In the genomic region with DNA sequence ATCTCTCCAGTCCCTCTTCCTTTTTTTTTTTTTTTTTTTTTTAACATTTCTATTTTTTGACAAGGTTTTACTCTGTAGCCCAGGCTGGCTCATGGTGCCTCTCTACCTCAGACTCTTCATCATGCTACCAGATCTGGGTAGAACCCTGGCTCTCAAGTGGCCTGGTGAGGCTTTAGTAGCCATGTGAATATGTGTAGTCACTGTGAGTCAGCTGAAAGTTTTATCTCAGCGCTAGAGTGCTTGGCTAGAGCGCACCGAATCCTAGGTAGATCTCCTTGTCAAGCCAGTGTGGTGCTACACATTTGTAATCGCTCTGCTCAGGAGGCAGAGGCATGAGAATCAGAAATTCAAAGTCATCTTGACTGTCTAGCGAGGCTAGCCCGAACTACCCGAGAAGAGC, we compare ENCODE assay signal across 22 mouse cellular contexts. TPM values are rescaled to one million over a fixed set of nuclear protein-coding genes. Genes with fewer than 3 reads are reported as not detected.
DNase-seq lines count a peak whose midpoint lies in the region; ATAC-seq and TF ChIP-seq lines count a peak whose summit lies in the region.
"Had no signal": no experiment of that assay in that cellular context is flagged by ENCODE, and none has a peak within 500 bp of the region (broad histone marks: within the 10 kb centered on the region; RNA-seq: fewer than 3 reads in every experiment).

No protein-coding gene starts in this region.

- H3K27ac ChIP-seq in ES-E14 (ENCODE audit: insufficient read depth, low read depth, low read length, poor library complexity, severe bottlenecking), result no peak overlapping the region
- peak overlapping the region; percentile 53 for H3K27ac ChIP-seq in MEL (ENCODE audit: control insufficient read depth, low read depth, low read length)
- peak overlapping the region; percentile 75 for H3K27ac ChIP-seq in liver, embryonic 16.5 days (ENCODE audit: low read length)
- H3K27ac ChIP-seq in hindbrain, embryonic 11.5 days (ENCODE audit: low read depth, low read length), result no peak overlapping the region
- H3K27ac ChIP-seq: forebrain, embryonic 15.5 days; limb, embryonic 12.5 days; midbrain, embryonic 10.5 days had no signal

- TF ChIP-seq RAD21 in MEL (IDR thresholded peaks at IDR 0.05; ENCODE audit: low read depth, low read length), result no peak

- H3K9ac ChIP-seq in ES-E14 (ENCODE audit: insufficient read depth, low read depth, low read length, poor library complexity, severe bottlenecking) (no peak overlapping the region), MEL (ENCODE audit: control insufficient read depth, low read depth, low read length, poor library complexity, severe bottlenecking) (peak overlapping the region; percentile 27; the same call in 1 of the 2 replicates)
- no peak overlapping the region for H3K9ac ChIP-seq in liver, embryonic 16.5 days (ENCODE audit: low read depth, low read length)
- H3K9ac ChIP-seq in hindbrain, embryonic 11.5 days (ENCODE audit: low read depth, low read length), result no peak overlapping the region
- H3K9ac ChIP-seq: forebrain, embryonic 15.5 days; limb, embryonic 12.5 days; lung, embryonic 14.5 days had no signal

- 35% methylated on average over 7 of the region's 7 CpGs for WGBS in liver, embryonic 16.5 days (ENCODE audit: insufficient replicate concordance)
- WGBS in hindbrain, embryonic 11.5 days, result 89% methylated on average over 7 of the region's 7 CpGs

- TF ChIP-seq EP300 in MEL (IDR thresholded peaks at IDR 0.05; ENCODE audit: low read depth in 1 of 2, low read length in 2 of 2), result peak; percentile 79 to 84

- in situ Hi-C loops in ES-E14 (cut with MboI; ENCODE audit: low sequenced_read_pairs in 2 of 2, unreplicated experiment in 2 of 2), result no loop called here

- H3K27me3 ChIP-seq in MEL (ENCODE audit: control insufficient read depth in 1 of 2, insufficient read depth in 2 of 2, low read length in 2 of 2), result no peaks in the 10 kb centered on the region
- H3K27me3 ChIP-seq in liver, embryonic 16.5 days (ENCODE audit: control insufficient read depth, insufficient read depth, low read depth, low read length), result no peaks in the 10 kb centered on the region
- H3K27me3 ChIP-seq in hindbrain, embryonic 11.5 days (ENCODE audit: control insufficient read depth, insufficient read depth, low read length), result no peaks in the 10 kb centered on the region
- H3K27me3 ChIP-seq: forebrain, embryonic 15.5 days; limb, embryonic 12.5 days had no signal

- H3K4me1 ChIP-seq in ES-E14 (ENCODE audit: control insufficient read depth in 2 of 2, insufficient read depth in 2 of 2, low read length in 2 of 2, poor library complexity in 1 of 2) (peaks cover 0 to 24% of the 10 kb centered on the region in 2 experiments; a peak in 2 of 4 replicates), MEL (ENCODE audit: control insufficient read depth in 1 of 2, insufficient read depth in 2 of 2, low read length in 2 of 2) (peaks cover 19 to 28% of the 10 kb centered on the region in 2 experiments)
- H3K4me1 ChIP-seq in liver, embryonic 16.5 days (ENCODE audit: control insufficient read depth, low read depth, low read length), result peaks cover 10% of the 10 kb centered on the region
- no peaks in the 10 kb centered on the region for H3K4me1 ChIP-seq in hindbrain, embryonic 11.5 days (replicated peaks; ENCODE audit: control insufficient read depth, insufficient read depth, low read length)
- H3K4me1 ChIP-seq: forebrain, embryonic 15.5 days had no signal

- H3K79me2 ChIP-seq in MEL (ENCODE audit: control insufficient read depth, insufficient read depth, low read length, poor library complexity), result no peaks in the 10 kb centered on the region

- TF ChIP-seq CTCF in MEL (IDR thresholded peaks at IDR 0.05 in 2 of 3, conservative IDR thresholded peaks at IDR 0.05 in 1 of 3; ENCODE audit: control insufficient read depth in 1 of 3, insufficient read depth in 1 of 3, low read depth in 2 of 3, low read length in 3 of 3, poor library complexity in 1 of 3, severe bottlenecking in 1 of 3), result no peak

- ATAC-seq in erythroid progenitor cell, adult 5-6 weeks (replicated peaks; ENCODE audit: low FRiP score, poor library complexity, severe bottlenecking), result peak; percentile 91
- peak; percentile 92 for ATAC-seq in liver, embryonic 16.5 days (ENCODE audit: low read depth)
- no peak for ATAC-seq in hindbrain, embryonic 11.5 days (ENCODE audit: low FRiP score)
- ATAC-seq: forebrain, embryonic 15.5 days had no signal

- H3K4me2 ChIP-seq in liver, embryonic 16.5 days (ENCODE audit: low read depth, low read length), result peak overlapping the region; percentile 7; the same call in 1 of the 2 replicates
- H3K4me2 ChIP-seq in hindbrain, embryonic 11.5 days (replicated peaks; ENCODE audit: low read depth, low read length), result no peak overlapping the region
- H3K4me2 ChIP-seq: forebrain, embryonic 15.5 days; limb, embryonic 12.5 days; lung, embryonic 14.5 days had no signal

- TF ChIP-seq POLR2A in MEL (IDR thresholded peaks at IDR 0.05; ENCODE audit: control insufficient read depth in 1 of 2, insufficient read depth in 1 of 2, low read depth in 1 of 2, low read length in 2 of 2, poor library complexity in 1 of 2), result no peak

- H3K36me3 ChIP-seq in ES-E14 (ENCODE audit: control insufficient read depth, insufficient read depth, low read length, poor library complexity, severe bottlenecking), result no peaks in the 10 kb centered on the region
- H3K36me3 ChIP-seq in MEL (ENCODE audit: control insufficient read depth in 1 of 2, insufficient read depth in 2 of 2, low read length in 2 of 2), result peaks cover 0 to 16% of the 10 kb centered on the region in 2 experiments; a peak in 2 of 4 replicates
- H3K36me3 ChIP-seq in liver, embryonic 16.5 days (ENCODE audit: control insufficient read depth, insufficient read depth), result no peaks in the 10 kb centered on the region
- H3K36me3 ChIP-seq in hindbrain, embryonic 11.5 days (ENCODE audit: control insufficient read depth, insufficient read depth, low read length), result no peaks in the 10 kb centered on the region
- H3K36me3 ChIP-seq: forebrain, embryonic 15.5 days; limb, embryonic 12.5 days; midbrain, embryonic 10.5 days had no signal

- DNase-seq in ES-E14 (ENCODE audit: low read depth, low spot score), result no peak
- peak; percentile 86 for DNase-seq in MEL (ENCODE audit: low read depth, low spot score)
- no peak for DNase-seq in hindbrain, embryonic 11.5 days (ENCODE audit: low spot score)
- DNase-seq in left cerebral cortex, adult 9 months (ENCODE audit: low spot score in 2 of 2), result no peak
- no peak for DNase-seq in layer of hippocampus, postnatal 14 days (ENCODE audit: low spot score in 2 of 2)
- DNase-seq: adrenal gland, adult 2 months; cerebellum, adult 9-11 months; kidney, adult 11 months; kidney, postnatal 10 days; layer of hippocampus, adult 9-11 months; lung, embryonic 14.5 days; lung, postnatal 36 days; retina, postnatal 1 day; right cerebral cortex, postnatal 4 days; thymus, postnatal 25 days had no signal

- H3K4me3 ChIP-seq in ES-E14 (ENCODE audit: insufficient read depth in 1 of 2, low read depth in 1 of 2, low read length in 2 of 2, poor library complexity in 1 of 2, severe bottlenecking in 1 of 2) (no peak overlapping the region), MEL (ENCODE audit: control insufficient read depth in 1 of 2, insufficient read depth in 1 of 2, low read depth in 2 of 2, low read length in 2 of 2) (no peak overlapping the region)
- no peak overlapping the region for H3K4me3 ChIP-seq in liver, embryonic 16.5 days (ENCODE audit: low read depth, low read length)
- H3K4me3 ChIP-seq in hindbrain, embryonic 11.5 days (ENCODE audit: low read depth, low read length), result no peak overlapping the region
- H3K4me3 ChIP-seq: erythroblast, embryonic 14.5 days; forebrain, embryonic 15.5 days; limb, embryonic 12.5 days; midbrain, embryonic 10.5 days had no signal

- H3K9me3 ChIP-seq in ES-E14 (ENCODE audit: control insufficient read depth, insufficient read depth, low read depth, low read length) (no peaks in the 10 kb centered on the region), MEL (replicated peaks; ENCODE audit: insufficient read depth, low read length) (no peaks in the 10 kb centered on the region)
- H3K9me3 ChIP-seq in liver, embryonic 16.5 days (replicated peaks; ENCODE audit: control insufficient read depth, low read length), result no peaks in the 10 kb centered on the region
- H3K9me3 ChIP-seq in hindbrain, embryonic 11.5 days (ENCODE audit: control insufficient read depth, low read length), result no peaks in the 10 kb centered on the region
- H3K9me3 ChIP-seq: forebrain, embryonic 15.5 days; limb, embryonic 12.5 days; midbrain, embryonic 10.5 days had no signal

RNA-seq across cellular contexts. Expression of a gene that starts 4.1 kb away (rescaled TPM):
- total RNA-seq in ES-E14 (2012; rRNA removed) (2.0 and 2.1 TPM in 2 replicates), MEL (2012; rRNA removed) (0.19 TPM in 1 of 2 replicates, not detected in the other)
- polyA plus RNA-seq in MEL (2012; ENCODE audit: insufficient read depth in 1 of 2, insufficient read length in 2 of 2, low read depth in 1 of 2, low replicate concordance in 2 of 2, missing spikeins in 1 of 2), result not detected
- not detected in 2 replicates for total RNA-seq in erythroid progenitor cell, adult 5-6 weeks (2015; ENCODE audit: low replicate concordance)
- 1.2 TPM in 1 of 2 replicates, not detected in the other for total RNA-seq in erythroid progenitor cell, adult 5-6 weeks (2017; ENCODE audit: low replicate concordance)
- polyA plus RNA-seq in liver, embryonic 16.5 days (2015; fragmentation: Nextera tagmentation; extraction: Ambion mirVana), result 0.09 and 0.12 TPM in 2 replicates
- 0.21 and 0.29 TPM in 2 replicates for polyA plus RNA-seq in hindbrain, embryonic 11.5 days (2014; fragmentation: Nextera tagmentation; extraction: Ambion mirVana)
- total RNA-seq in layer of hippocampus, postnatal 14 days (2021), result 1 to 10 TPM in 1 of 2 experiments, under 1 TPM in 1; 0.67 to 1.3 TPM
- total RNA-seq: hematopoietic stem cell, adult 5-6 weeks had no signal
- polyA plus RNA-seq: erythroblast, embryonic 14.5 days had no signal

RNA-seq across cellular contexts. Expression of a gene that starts 13.5 kb away (rescaled TPM):
- total RNA-seq in ES-E14 (2012; rRNA removed), result 0.42 and 0.89 TPM in 2 replicates
- 27.7 and 37.8 TPM in 2 replicates for total RNA-seq in MEL (2012; rRNA removed)
- 100 to 1,000 TPM in 1 of 2 experiments, not detected in 1; 138 TPM for polyA plus RNA-seq in MEL (2012; ENCODE audit: insufficient read depth in 1 of 2, insufficient read length in 2 of 2, low read depth in 1 of 2, low replicate concordance in 2 of 2, missing spikeins in 1 of 2)
- total RNA-seq in erythroid progenitor cell, adult 5-6 weeks (2015; ENCODE audit: low replicate concordance), result not detected in 2 replicates
- total RNA-seq in erythroid progenitor cell, adult 5-6 weeks (2017; ENCODE audit: low replicate concordance), result not detected in 2 replicates
- polyA plus RNA-seq in liver, embryonic 16.5 days (2015; fragmentation: Nextera tagmentation; extraction: Ambion mirVana), result 0.16 and 0.19 TPM in 2 replicates
- polyA plus RNA-seq in hindbrain, embryonic 11.5 days (2014; fragmentation: Nextera tagmentation; extraction: Ambion mirVana), result 1.7 and 2.7 TPM in 2 replicates
- total RNA-seq in layer of hippocampus, postnatal 14 days (2021), result not detected
- total RNA-seq: hematopoietic stem cell, adult 5-6 weeks had no signal
- polyA plus RNA-seq: erythroblast, embryonic 14.5 days had no signal

RNA-seq across cellular contexts. Expression of a gene that starts 43.5 kb away (rescaled TPM):
- total RNA-seq in ES-E14 (2012; rRNA removed), result 5.5 and 9.6 TPM in 2 replicates
- total RNA-seq in MEL (2012; rRNA removed), result 1.5 and 2.1 TPM in 2 replicates
- 1 to 10 TPM in 1 of 2 experiments, not detected in 1; 5.1 TPM for polyA plus RNA-seq in MEL (2012; ENCODE audit: insufficient read depth in 1 of 2, insufficient read length in 2 of 2, low read depth in 1 of 2, low replicate concordance in 2 of 2, missing spikeins in 1 of 2)
- total RNA-seq in erythroid progenitor cell, adult 5-6 weeks (2015; ENCODE audit: low replicate concordance), result not detected in 2 replicates
- 0.91 and 1.5 TPM in 2 replicates for total RNA-seq in erythroid progenitor cell, adult 5-6 weeks (2017; ENCODE audit: low replicate concordance)
- 6.2 and 22.3 TPM in 2 replicates for polyA plus RNA-seq in liver, embryonic 16.5 days (2015; fragmentation: Nextera tagmentation; extraction: Ambion mirVana)
- polyA plus RNA-seq in hindbrain, embryonic 11.5 days (2014; fragmentation: Nextera tagmentation; extraction: Ambion mirVana), result 2.1 and 2.5 TPM in 2 replicates
- total RNA-seq in layer of hippocampus, postnatal 14 days (2021), result 1 to 10 TPM; 3.9 to 4.2 TPM

RNA-seq across cellular contexts. Expression of a gene that starts 52.1 kb away (rescaled TPM):
- total RNA-seq in ES-E14 (2012; rRNA removed) (64.1 and 75.6 TPM in 2 replicates), MEL (2012; rRNA removed) (82.8 and 99.5 TPM in 2 replicates)
- 10 to 100 TPM in 1 of 2 experiments, not detected in 1; 74.7 TPM for polyA plus RNA-seq in MEL (2012; ENCODE audit: insufficient read depth in 1 of 2, insufficient read length in 2 of 2, low read depth in 1 of 2, low replicate concordance in 2 of 2, missing spikeins in 1 of 2)
- total RNA-seq in erythroid progenitor cell, adult 5-6 weeks (2015; ENCODE audit: low replicate concordance), result 34.2 and 61.2 TPM in 2 replicates
- total RNA-seq in erythroid progenitor cell, adult 5-6 weeks (2017; ENCODE audit: low replicate concordance), result 10.6 and 14.1 TPM in 2 replicates
- 172 and 201 TPM in 2 replicates for polyA plus RNA-seq in liver, embryonic 16.5 days (2015; fragmentation: Nextera tagmentation; extraction: Ambion mirVana)
- 83.8 and 84.2 TPM in 2 replicates for polyA plus RNA-seq in hindbrain, embryonic 11.5 days (2014; fragmentation: Nextera tagmentation; extraction: Ambion mirVana)
- total RNA-seq in layer of hippocampus, postnatal 14 days (2021), result 10 to 100 TPM; 58.2 to 61.2 TPM

Comparison
In these comparisons a context has a peak if more than half of its experiments do, and no peak if none do; other contexts are left out.
1. H3K27ac ChIP-seq: peak in MEL (single experiment) and liver, embryonic 16.5 days (single experiment); none in ES-E14 (single experiment) and hindbrain, embryonic 11.5 days (single experiment).
2. RNA of a gene that starts 13.5 kb away (total RNA-seq): 27.7 to 37.8 TPM in MEL; 0.42 to 0.89 TPM in ES-E14, not detected in layer of hippocampus, postnatal 14 days and not detected in erythroid progenitor cell, adult 5-6 weeks; every median in the first group is over 10 times any median in the second.